Mouse (Mus musculus): Measurements from ENCODE around the gene Syce3.

DNA sequence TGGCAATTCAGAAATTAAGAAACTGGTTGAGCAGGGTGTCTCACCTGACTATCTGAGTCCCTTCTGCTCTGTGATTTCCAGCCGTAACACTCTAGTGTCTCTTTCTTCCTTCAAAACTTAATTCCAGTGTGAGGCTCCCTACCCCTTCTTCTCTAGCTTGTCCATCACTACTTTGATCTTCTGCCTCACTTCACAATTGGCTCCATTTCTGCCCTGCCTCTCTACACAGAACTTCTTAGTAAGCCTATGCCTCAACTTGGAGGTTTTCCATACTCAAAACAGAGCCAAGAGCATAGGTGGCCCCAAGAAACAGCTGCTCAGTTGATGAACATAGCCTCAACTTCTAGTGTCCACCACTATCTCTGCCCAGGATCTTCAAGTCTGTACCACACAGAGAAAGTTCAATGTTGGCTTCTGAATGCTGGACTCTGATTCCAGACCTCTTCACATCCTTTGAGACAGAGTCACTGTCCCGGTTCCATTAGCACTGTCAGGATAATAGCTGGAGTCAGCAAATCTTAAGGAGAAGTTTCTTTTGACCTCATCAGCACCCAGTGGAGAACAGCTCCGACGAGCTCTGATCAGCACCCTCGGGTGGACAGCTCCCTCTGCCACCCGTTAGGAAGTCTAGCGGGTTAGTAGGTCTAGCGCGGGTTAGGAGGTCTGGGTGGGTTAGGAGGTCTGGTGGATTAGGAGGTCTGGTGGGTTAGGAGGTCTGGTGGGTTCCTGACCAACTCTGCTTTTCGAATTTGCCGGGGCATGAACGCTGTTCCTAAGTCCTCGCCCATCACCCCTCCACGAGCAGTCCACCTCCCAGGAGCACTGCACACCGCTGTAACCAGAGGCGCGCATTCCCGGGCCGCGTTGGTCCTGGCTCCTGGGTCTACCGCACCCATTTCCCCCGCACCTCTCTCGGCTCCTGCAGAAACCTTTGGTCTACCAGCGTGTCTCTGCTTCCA lies 42.9 kb upstream of the Syce3 start:
- TF ChIP-seq CTCF (IDR thresholded peaks at IDR 0.05; ENCODE audit: low read depth, low read length) (no peak), POLR2A (IDR thresholded peaks at IDR 0.05; ENCODE audit: insufficient read depth, low read length) (no peak), EP300 (IDR thresholded peaks at IDR 0.05; ENCODE audit: insufficient read depth, low read depth, low read length) (no peak)

All from ES-Bruce4 (cell line).